Mouse (Mus musculus): ENCODE results near the gene Zranb1. TPM values are rescaled to one million over a fixed set of nuclear protein-coding genes. Genes with fewer than 3 reads are reported as not detected.

The Zranb1 gene
- polyA plus RNA-seq, 1 experiment, result 29.9 TPM

- no peaks in the 10 kb centered on the region for H3K27me3 ChIP-seq (ENCODE audit: control insufficient read depth, insufficient read depth, low read length, poor library complexity, severe bottlenecking)
- H3K36me3 ChIP-seq (ENCODE audit: control insufficient read depth, insufficient read depth, low read length, poor library complexity, severe bottlenecking), result peaks cover 34% of the 10 kb centered on the region
- H3K4me1 ChIP-seq (ENCODE audit: control insufficient read depth, insufficient read depth, low read length), result peaks cover 12% of the 10 kb centered on the region
- no peak overlapping the region for H3K27ac ChIP-seq (ENCODE audit: insufficient read depth, low read length)
- no peak for TF ChIP-seq POLR2A (IDR thresholded peaks at IDR 0.05; ENCODE audit: insufficient read depth, low read length)
- no peak for TF ChIP-seq EP300 (IDR thresholded peaks at IDR 0.05; ENCODE audit: insufficient read depth, low read depth, low read length)
- TF ChIP-seq CTCF (IDR thresholded peaks at IDR 0.05; ENCODE audit: low read depth, low read length), result no peak
- H3K9me3 ChIP-seq (replicated peaks; ENCODE audit: control insufficient read depth, insufficient read depth, low read length, poor library complexity, severe bottlenecking), result no peaks in the 10 kb centered on the region
- no peak overlapping the region for H3K4me3 ChIP-seq (ENCODE audit: low read depth, low read length)
- no peak overlapping the region for H3K9ac ChIP-seq (ENCODE audit: low read depth, poor library complexity, severe bottlenecking)
These were observed 81.9 kb downstream of the Zranb1 start for GRCm38 (mm10) chr7:133012637-133013366.

- TF ChIP-seq CTCF (IDR thresholded peaks at IDR 0.05; ENCODE audit: low read depth, low read length) (no peak), EP300 (IDR thresholded peaks at IDR 0.05; ENCODE audit: insufficient read depth, low read depth, low read length) (no peak), POLR2A (IDR thresholded peaks at IDR 0.05; ENCODE audit: insufficient read depth, low read length) (no peak)
- Histone ChIP-seq H3K9ac (ENCODE audit: low read depth, poor library complexity, severe bottlenecking) (no peak overlapping the region), H3K4me1 (ENCODE audit: control insufficient read depth, insufficient read depth, low read length) (peaks cover 9% of the 10 kb centered on the region), H3K9me3 (replicated peaks; ENCODE audit: control insufficient read depth, insufficient read depth, low read length, poor library complexity, severe bottlenecking) (no peaks in the 10 kb centered on the region), H3K27ac (ENCODE audit: insufficient read depth, low read length) (no peak overlapping the region), H3K27me3 (ENCODE audit: control insufficient read depth, insufficient read depth, low read length, poor library complexity, severe bottlenecking) (no peaks in the 10 kb centered on the region), H3K4me3 (ENCODE audit: low read depth, low read length) (no peak overlapping the region), H3K36me3 (ENCODE audit: control insufficient read depth, insufficient read depth, low read length, poor library complexity, severe bottlenecking) (peaks cover 43% of the 10 kb centered on the region)
These were observed 83.0 kb downstream of the Zranb1 start for GRCm38 (mm10) chr7:133013923-133014322.

GRCm38 (mm10) chr7:133014631-133015030, 83.7 kb downstream of the Zranb1 start:
- no peaks in the 10 kb centered on the region for H3K9me3 ChIP-seq (replicated peaks; ENCODE audit: control insufficient read depth, insufficient read depth, low read length, poor library complexity, severe bottlenecking)
- H3K4me1 ChIP-seq (ENCODE audit: control insufficient read depth, insufficient read depth, low read length), result peaks cover 9% of the 10 kb centered on the region
- no peak overlapping the region for H3K27ac ChIP-seq (ENCODE audit: insufficient read depth, low read length)
- H3K27me3 ChIP-seq (ENCODE audit: control insufficient read depth, insufficient read depth, low read length, poor library complexity, severe bottlenecking), result no peaks in the 10 kb centered on the region
- no peak for TF ChIP-seq POLR2A (IDR thresholded peaks at IDR 0.05; ENCODE audit: insufficient read depth, low read length)
- no peak for TF ChIP-seq CTCF (IDR thresholded peaks at IDR 0.05; ENCODE audit: low read depth, low read length)
- no peak for TF ChIP-seq EP300 (IDR thresholded peaks at IDR 0.05; ENCODE audit: insufficient read depth, low read depth, low read length)
- H3K4me3 ChIP-seq (ENCODE audit: low read depth, low read length), result no peak overlapping the region
- H3K36me3 ChIP-seq (ENCODE audit: control insufficient read depth, insufficient read depth, low read length, poor library complexity, severe bottlenecking), result peaks cover 41% of the 10 kb centered on the region
- no peak overlapping the region for H3K9ac ChIP-seq (ENCODE audit: low read depth, poor library complexity, severe bottlenecking)

GRCm38 (mm10) chr7:133015416-133016070, 84.6 kb downstream of the Zranb1 start:
- no peaks in the 10 kb centered on the region for H3K27me3 ChIP-seq (ENCODE audit: control insufficient read depth, insufficient read depth, low read length, poor library complexity, severe bottlenecking)
- H3K4me3 ChIP-seq (ENCODE audit: low read depth, low read length), result no peak overlapping the region
- no peak for TF ChIP-seq EP300 (IDR thresholded peaks at IDR 0.05; ENCODE audit: insufficient read depth, low read depth, low read length)
- TF ChIP-seq CTCF (IDR thresholded peaks at IDR 0.05; ENCODE audit: low read depth, low read length), result no peak
- TF ChIP-seq POLR2A (IDR thresholded peaks at IDR 0.05; ENCODE audit: insufficient read depth, low read length), result no peak
- no peak overlapping the region for H3K9ac ChIP-seq (ENCODE audit: low read depth, poor library complexity, severe bottlenecking)
- peaks cover 38% of the 10 kb centered on the region for H3K36me3 ChIP-seq (ENCODE audit: control insufficient read depth, insufficient read depth, low read length, poor library complexity, severe bottlenecking)
- H3K27ac ChIP-seq (ENCODE audit: insufficient read depth, low read length), result no peak overlapping the region
- peaks cover 17% of the 10 kb centered on the region for H3K4me1 ChIP-seq (ENCODE audit: control insufficient read depth, insufficient read depth, low read length)
- H3K9me3 ChIP-seq (replicated peaks; ENCODE audit: control insufficient read depth, insufficient read depth, low read length, poor library complexity, severe bottlenecking), result no peaks in the 10 kb centered on the region

- Histone ChIP-seq H3K27me3 (ENCODE audit: control insufficient read depth, insufficient read depth, low read length, poor library complexity, severe bottlenecking) (no peaks in the 10 kb centered on the region), H3K9ac (ENCODE audit: low read depth, poor library complexity, severe bottlenecking) (no peak overlapping the region), H3K9me3 (replicated peaks; ENCODE audit: control insufficient read depth, insufficient read depth, low read length, poor library complexity, severe bottlenecking) (no peaks in the 10 kb centered on the region), H3K4me3 (ENCODE audit: low read depth, low read length) (no peak overlapping the region), H3K27ac (ENCODE audit: insufficient read depth, low read length) (no peak overlapping the region), H3K4me1 (ENCODE audit: control insufficient read depth, insufficient read depth, low read length) (peaks cover 12% of the 10 kb centered on the region), H3K36me3 (ENCODE audit: control insufficient read depth, insufficient read depth, low read length, poor library complexity, severe bottlenecking) (peaks cover 36% of the 10 kb centered on the region)
- TF ChIP-seq CTCF (IDR thresholded peaks at IDR 0.05; ENCODE audit: low read depth, low read length), result no peak
- no peak for TF ChIP-seq EP300 (IDR thresholded peaks at IDR 0.05; ENCODE audit: insufficient read depth, low read depth, low read length)
- TF ChIP-seq POLR2A (IDR thresholded peaks at IDR 0.05; ENCODE audit: insufficient read depth, low read length), result no peak
These were observed 88.0 kb downstream of the Zranb1 start for GRCm38 (mm10) chr7:133018961-133019360.

- no peak overlapping the region for H3K9ac ChIP-seq (ENCODE audit: low read depth, poor library complexity, severe bottlenecking)
- TF ChIP-seq EP300 (IDR thresholded peaks at IDR 0.05; ENCODE audit: insufficient read depth, low read depth, low read length), result no peak
- TF ChIP-seq CTCF (IDR thresholded peaks at IDR 0.05; ENCODE audit: low read depth, low read length), result no peak
- no peak for TF ChIP-seq POLR2A (IDR thresholded peaks at IDR 0.05; ENCODE audit: insufficient read depth, low read length)
- H3K9me3 ChIP-seq (replicated peaks; ENCODE audit: control insufficient read depth, insufficient read depth, low read length, poor library complexity, severe bottlenecking), result no peaks in the 10 kb centered on the region
- H3K27ac ChIP-seq (ENCODE audit: insufficient read depth, low read length), result no peak overlapping the region
- H3K4me3 ChIP-seq (ENCODE audit: low read depth, low read length), result no peak overlapping the region
- peaks cover 10% of the 10 kb centered on the region for H3K4me1 ChIP-seq (ENCODE audit: control insufficient read depth, insufficient read depth, low read length)
- H3K27me3 ChIP-seq (ENCODE audit: control insufficient read depth, insufficient read depth, low read length, poor library complexity, severe bottlenecking), result no peaks in the 10 kb centered on the region
- peaks cover 33% of the 10 kb centered on the region for H3K36me3 ChIP-seq (ENCODE audit: control insufficient read depth, insufficient read depth, low read length, poor library complexity, severe bottlenecking)
These were observed 88.6 kb downstream of the Zranb1 start for GRCm38 (mm10) chr7:133019481-133020020.
